Mouse (Mus musculus) bone marrow macrophage, adult 2 months (primary cell): Measurements from ENCODE around the gene Foxe3.
A peak's percentile ranks its signal among the peaks of the same experiment; 100 is the strongest.

ENCODE experiments used
- CTCF ChIP-seq: IDR thresholded peaks from 2 replicates; pipeline ENCODE4 v1.5.1; 2012; ENCODE audit warnings: low read depth, mild to moderate bottlenecking, low read length, moderate library complexity
- POLR2A ChIP-seq: IDR thresholded peaks from 2 replicates; pipeline ENCODE4 v1.6.1; 2012; ENCODE audit warnings: mild to moderate bottlenecking, low read depth, low read length, borderline replicate concordance

GRCm38 (mm10) chr4:114908829-114909601, 16.8 kb downstream of the Foxe3 start, which contains the start of gene Foxd2:
- TF ChIP-seq POLR2A: no peak
- TF ChIP-seq CTCF: peak; percentile 99
